Mouse (Mus musculus): Measurements from ENCODE around the gene Slc35d2.

Slc35d2 gene

DNA sequence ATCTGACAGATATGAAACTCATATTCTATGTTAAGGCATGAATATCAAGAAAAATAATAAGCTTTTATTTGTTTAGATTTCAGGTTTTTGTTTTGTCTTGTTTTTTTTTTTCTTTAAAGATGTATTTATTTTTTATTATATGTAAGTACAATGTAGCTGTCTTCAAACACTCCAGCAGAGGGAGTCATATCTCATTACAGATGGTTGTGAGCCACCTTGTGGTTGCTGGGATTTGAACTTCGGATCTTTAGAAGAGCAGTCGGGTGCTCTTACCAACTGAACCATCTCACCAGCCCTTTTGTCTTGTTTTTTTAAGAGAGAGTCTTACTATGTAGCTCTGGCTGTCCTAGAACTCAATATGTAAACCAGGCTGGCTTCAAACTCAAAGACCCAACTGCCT, 11.7 kb downstream of the Slc35d2 start:
- no peak for DNase-seq (ENCODE audit: low read depth in 2 of 2, low spot score in 2 of 2)

DNA sequence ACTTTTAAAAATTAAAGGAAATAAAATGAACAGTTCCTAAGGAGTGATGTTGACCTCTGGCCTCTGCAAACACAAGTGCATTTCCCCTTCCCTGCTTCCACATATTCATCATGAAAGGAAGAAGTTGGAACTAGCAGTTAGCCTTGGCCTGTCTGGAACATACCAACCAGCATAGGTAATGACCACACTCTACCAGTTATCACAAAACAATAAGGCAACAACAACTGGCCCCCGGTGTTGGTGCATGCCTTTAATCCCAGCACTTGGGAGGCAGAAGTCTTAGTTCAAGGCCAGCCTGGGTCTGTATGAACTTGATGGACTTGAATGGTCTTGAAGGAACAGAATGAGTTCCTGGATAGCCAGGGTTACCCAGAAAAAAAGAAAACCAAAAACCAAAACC, 18.7 kb downstream of the Slc35d2 start:
- no peak for DNase-seq (ENCODE audit: low read depth in 2 of 2, low spot score in 2 of 2)

DNA sequence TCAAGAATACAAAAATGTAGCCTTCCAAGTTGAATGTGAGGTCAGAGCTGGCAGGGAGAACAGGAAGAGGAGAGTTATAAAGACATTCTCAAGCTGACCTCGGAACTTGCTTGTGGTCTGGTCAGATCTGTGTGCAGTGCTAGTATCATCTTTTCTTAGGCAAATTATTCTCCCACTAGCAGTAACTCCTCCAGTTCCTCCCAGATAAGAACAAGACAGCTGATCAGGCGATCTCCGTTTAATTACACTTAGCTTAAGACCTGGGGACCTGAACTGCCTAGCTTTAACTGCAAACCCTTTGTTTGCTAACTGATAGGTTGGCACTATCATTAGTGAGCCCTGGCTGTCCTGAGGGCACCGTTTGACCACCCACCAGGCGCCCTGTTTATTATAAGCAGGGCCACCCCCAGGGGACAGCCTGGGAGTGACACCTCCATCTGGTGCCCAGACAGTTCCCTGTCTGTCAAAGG, 20.8 kb downstream of the Slc35d2 start:
- no peak for DNase-seq (ENCODE audit: low read depth in 2 of 2, low spot score in 2 of 2)

DNA sequence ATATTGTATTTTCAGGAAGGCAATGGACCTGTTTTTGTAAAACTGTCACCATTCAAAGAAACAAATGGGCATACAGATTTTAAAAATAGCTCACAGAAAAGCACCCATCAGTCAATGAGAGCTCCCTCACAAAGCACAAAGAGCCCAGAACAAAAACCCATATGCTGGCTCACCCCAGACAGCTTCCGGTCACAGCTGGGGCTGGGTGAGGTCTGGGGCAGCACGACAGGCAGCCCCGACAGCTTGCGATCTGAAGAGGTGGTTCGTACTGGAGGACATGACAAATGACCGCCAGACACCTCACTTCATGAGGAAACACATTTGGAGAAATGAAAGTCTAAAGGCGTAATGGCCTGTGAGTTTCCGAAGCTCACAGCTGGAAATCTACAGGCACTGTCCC, 21.6 kb downstream of the Slc35d2 start:
- DNase-seq (ENCODE audit: low read depth in 2 of 2, low spot score in 2 of 2) = no peak

DNA sequence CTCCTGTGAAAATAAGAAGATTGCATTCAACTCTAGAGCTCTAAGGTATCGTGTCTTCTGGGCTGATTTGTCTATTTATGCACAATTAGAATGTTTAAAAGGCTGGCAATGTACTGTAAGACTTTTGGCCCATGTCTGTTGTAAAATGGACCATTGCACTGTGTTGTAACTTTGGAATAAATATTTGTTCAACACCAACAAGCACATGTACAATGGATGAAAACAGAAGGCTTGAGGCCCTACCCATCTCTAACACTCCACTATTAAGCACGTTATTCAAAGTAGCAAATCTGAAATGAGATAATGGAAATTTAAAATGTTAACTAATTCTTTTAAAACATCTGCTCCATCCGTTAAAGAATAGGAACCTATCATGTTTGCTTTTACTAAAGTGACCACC, 22.1 kb downstream of the Slc35d2 start:
- no peak for DNase-seq (ENCODE audit: low read depth in 2 of 2, low spot score in 2 of 2)

DNA sequence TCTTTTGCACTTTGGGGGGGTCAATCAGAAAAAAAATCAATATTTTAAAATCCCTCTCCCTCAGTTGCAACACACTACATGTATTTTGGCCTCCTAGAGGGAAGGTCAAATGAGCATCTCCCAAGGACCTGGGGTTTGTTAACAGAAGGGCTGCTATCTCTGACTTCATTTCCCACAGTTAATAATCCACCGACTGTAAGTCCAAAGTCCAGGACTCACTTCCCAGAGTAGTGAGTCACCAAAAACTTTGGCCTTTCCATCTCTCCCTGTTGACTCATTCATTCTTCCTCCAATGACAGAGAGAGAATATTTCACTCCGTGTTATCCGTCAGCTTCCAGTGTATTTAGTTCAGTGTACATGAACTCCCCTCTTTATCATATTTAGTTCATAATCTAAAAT, 23.5 kb downstream of the Slc35d2 start:
- DNase-seq (ENCODE audit: low read depth in 2 of 2, low spot score in 2 of 2) = no peak

DNA sequence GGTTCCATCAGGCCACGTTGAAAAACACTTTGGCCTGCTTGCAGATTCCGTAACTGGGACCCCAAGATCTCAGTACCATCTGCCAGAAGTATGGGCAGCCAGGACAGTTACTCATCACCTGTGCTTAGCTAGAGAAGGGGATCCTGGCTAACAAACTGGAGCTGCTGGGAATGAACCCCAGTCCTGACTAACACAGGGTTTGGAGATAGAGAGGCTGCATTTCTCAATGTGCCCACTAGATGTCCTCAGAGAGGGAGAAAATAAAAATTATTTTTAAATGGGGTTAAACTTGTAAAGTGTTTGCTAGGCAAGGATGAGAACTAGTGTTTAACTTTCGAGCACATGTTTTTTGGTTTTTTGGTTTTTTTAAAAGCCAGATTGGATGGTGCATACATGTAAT, 29.0 kb downstream of the Slc35d2 start:
- peak in 1 of 2 experiments; percentile 38 for DNase-seq (ENCODE audit: low read depth in 2 of 2, low spot score in 2 of 2)

DNA sequence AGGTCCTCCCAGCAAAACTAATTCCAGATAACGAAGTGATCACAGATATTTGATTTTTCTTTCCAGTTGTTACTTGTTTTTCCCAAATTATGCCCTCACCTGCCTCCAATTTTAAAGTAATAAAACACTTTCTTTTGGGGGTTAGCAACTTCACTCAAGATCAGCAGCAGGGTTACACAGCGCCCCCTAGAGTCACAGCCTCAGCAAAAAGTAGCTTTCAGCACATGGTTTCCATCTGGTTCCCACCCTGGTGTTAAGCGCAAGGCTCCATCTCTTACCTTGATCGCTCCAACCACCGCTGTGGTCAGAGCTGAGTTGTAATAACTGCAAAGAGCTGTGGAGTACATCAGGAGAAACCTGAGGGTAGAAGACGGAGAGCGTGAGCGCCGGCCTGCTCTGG, 30.2 kb downstream of the Slc35d2 start:
- DNase-seq (ENCODE audit: low read depth in 2 of 2, low spot score in 2 of 2) = peak; percentile 11 to 37

DNA sequence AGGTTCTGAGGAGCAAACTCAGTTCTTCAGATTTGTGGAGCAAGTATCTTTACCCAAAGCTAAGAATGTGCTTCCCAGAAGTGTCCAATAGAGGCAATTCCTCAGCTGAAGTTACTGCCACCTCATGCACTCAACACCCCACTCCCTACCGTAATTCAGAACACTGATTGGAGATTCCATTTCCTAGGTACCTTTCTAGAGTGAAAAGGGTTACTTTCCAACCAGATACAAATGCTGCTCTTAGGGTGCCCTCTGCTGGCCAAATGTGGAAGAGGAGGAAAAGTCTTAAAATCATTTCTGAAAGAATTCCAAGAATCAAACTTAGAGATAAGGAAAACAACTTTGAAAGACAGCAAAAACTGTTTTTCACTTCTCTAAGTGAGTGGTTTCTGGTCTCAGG, 35.8 kb downstream of the Slc35d2 start:
- DNase-seq (ENCODE audit: low read depth in 2 of 2, low spot score in 2 of 2) = peak; percentile 23 to 52

DNA sequence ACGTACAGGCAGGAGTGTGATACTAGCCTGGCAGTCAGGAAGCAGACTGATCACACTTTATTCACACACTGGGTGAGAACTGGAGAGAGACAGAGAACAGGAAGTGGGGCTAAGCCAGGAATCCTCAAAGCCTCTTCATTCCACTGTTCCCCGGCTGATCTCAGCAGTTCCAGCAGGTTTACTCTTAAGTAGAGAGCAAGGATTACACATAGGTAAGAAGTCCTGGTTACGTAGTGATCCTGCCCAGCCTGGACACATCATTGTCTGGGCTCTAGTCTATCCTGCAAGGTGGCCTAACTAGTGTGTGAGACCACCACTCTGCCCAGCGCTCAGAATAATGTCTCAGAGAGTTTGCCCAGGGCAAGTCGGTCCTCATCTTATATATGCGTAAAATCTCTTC, 36.4 kb downstream of the Slc35d2 start:
- no peak for DNase-seq (ENCODE audit: low read depth in 2 of 2, low spot score in 2 of 2)

DNA sequence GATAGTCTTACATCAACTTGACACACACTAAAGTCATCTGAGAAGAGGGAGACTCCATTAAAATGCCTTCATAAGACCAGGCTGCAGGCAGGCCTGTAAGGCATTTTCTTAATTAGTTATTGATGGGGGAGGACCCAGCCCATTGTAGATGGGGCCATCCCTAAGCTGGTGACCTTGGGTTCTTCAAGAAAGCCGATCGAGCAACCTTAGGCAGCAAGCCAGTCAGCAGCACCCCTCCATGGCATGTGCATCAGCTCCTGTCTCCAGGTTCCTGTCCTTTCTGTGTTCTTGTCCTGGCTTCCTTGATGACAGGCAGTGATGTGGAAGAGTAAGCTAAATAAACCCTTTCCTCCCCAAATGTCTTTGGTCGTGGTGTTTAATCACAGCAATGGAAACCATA, 37.0 kb downstream of the Slc35d2 start:
- DNase-seq (ENCODE audit: low read depth in 2 of 2, low spot score in 2 of 2) = no peak

DNA sequence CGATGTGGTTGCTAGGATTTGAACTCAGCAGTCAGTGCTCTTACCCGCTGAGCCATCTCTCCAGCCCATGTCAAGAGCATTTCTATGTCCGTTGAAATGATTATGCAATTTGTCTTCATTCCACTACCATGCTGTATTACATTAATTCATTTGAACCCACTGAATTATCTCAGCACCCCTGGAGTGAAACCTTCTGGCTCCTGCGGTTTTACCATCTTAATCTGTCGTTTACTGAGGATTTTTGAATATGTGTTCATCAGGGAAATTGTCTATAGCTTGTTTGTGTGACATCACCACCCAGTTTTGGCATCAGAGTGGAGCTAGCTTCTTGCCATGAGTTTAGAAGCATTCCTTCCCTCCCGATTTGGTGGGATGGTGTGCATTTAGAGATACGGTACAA, 38.2 kb downstream of the Slc35d2 start:
- no peak for DNase-seq (ENCODE audit: low read depth in 2 of 2, low spot score in 2 of 2)

DNA sequence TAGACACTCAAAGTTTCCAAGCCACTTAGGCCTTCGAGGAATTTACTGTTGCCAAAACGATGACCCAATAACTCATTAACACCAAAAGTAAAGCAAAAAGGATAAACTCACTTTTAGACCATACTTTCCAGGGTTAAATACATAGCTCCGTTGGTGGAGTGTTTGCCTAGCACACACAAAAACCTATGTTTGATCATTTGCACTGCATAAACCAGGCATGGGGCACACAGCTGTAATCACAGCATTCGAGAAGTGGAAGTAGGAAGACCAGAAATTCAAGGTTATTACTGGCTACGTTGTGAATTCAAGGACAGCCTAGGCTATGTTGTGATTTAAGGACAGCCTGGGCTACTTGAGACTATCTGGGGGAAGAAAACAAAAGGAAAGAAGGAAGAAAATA, 38.9 kb downstream of the Slc35d2 start:
- DNase-seq (ENCODE audit: low read depth in 2 of 2, low spot score in 2 of 2) = no peak

DNA sequence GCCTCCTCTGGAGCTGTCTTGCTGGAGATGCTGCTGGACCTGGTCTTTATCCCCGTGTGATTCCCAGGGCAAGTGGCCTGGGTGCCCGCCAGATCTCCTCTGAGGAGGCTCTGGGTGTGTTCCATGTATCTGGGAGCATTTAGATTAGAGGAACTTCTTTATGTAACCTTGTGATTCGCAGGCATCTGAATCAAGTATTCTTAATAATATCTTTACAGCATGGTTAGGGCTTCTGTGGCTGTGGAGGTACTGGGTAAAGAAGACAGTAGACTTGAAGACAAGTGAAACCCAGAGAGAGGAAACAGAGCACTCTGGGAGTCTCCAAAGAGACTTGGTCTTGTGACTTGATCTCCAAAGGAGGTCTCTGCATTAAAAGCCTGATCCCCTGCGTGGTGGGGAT, 40.0 kb downstream of the Slc35d2 start, which contains the start of gene Hsd17b3:
TSS of gene Hsd17b3 (minus strand) at position 101 of the 400 bp plus-strand sequence.
- DNase-seq (ENCODE audit: low read depth in 2 of 2, low spot score in 2 of 2) = no peak

DNA sequence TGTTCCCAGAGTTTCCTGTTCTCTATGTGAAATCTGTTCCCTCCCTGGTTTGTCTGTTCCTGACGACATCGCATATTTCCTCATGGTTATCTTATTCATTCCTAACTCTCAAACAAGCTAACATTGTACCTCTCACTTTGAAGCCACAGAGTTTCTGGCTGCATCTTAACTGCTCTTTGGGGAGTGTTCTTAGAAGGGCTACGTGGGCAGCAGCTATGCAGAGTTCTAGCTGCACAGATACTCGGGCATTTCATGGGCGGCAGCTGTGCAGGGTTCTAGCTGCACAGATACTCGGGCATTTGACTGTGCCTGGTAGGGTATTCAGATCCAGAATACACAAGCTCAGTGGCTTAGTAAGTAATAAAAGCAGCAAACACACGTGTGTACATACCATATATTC, 41.1 kb downstream of the Slc35d2 start:
- DNase-seq (ENCODE audit: low read depth in 2 of 2, low spot score in 2 of 2) = no peak

DNA sequence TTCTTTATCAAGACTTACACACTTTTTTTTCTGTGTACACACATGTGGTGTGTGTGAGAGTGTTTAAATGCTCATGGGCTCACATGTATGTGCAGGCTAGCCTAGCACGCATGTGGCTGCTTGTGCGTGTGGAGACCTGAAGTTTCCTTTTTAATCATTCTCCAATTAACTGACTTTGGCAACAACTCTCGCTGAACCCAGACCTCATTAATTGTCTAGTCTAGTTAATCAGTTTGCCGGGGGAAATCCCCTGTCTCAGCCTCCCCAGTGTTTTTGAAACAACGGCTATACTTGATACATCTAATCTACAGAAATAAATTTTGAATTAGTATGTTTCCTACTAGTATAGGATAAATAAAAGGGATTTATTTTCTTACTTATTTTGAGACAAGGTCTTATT, 43.1 kb downstream of the Slc35d2 start:
- DNase-seq (ENCODE audit: low read depth in 2 of 2, low spot score in 2 of 2) = no peak

DNA sequence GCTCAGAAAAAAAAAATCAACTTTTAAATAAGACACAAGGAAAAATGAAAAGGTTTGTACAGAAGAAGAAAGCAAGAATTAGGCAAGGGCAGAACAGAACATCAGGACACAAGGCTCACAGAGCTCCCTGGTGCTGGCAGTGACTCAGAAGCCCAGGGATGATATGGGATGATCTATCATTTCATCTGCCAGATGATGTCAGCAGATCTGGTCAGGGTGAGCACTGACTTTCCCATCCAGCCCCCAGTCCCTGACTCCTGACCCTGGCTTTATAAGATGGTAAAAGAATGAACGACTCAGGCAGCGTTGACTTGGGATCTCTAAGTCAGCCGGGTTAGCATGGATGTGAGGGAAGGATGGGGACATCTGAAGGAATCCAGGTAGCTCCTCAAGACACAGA, 45.8 kb downstream of the Slc35d2 start:
- no peak for DNase-seq (ENCODE audit: low read depth in 2 of 2, low spot score in 2 of 2)

DNA sequence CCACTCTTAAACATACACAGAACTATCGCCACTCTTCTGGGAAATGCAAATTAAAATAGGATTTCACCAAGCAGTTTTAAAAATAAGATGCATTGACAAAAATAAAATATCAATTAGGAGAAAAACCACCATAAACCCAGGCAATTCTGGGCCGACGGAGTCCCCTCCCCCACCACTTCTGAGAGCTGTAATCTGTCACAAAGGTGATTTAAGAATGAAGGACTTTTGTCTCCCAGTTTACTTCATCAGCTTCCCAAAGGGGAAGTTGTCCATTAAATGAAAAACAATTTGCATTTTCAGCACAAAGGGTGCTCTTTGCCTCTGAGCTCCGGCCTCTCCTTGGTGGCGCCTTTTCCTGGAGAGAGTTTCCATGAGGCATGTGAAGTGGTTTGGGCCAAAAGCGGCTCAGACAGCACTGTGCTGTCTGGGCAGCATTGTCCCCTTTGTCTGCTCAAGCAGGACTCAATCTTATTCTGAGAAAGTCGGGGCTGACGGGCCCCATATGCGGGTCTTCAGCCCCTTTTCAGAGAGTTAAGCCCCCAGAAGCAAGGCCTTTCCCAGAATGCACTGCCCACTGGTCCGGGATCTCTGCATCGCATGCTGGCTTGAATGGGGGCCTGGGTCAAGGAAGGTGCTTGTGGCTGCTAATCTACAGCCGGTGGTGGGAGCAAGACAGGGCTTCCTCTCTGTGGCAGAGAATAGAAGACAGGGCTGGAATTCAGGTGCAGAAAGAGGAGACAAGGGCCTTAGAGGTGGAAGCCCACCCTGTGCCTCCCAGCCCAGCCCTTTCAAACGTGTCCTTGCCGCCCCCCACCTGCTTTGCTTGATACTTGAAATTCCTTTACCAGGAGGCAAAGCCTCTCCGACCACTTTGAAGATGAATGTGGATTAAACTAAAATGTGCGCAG, 47.9 kb downstream of the Slc35d2 start:
- DNase-seq (ENCODE audit: low read depth in 2 of 2, low spot score in 2 of 2) = no peak

DNA sequence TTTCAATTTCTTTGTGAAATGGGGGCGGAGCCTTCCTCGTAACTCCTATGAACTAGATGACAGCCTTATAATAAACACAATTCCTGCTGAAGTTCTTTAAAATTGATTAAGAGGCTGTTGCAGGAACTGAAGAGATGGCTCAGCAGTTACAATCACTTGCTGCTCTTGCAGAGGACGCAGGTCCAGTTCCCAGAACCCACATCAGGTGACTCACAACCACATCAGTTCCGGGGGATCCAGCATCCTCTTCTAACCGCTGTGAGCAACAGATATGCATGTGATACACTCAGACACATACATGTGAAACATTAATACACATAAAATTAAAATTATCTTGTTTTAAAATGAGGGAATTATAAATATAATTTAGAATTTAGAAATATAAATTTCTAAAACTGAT, 51.6 kb downstream of the Slc35d2 start:
- no peak for DNase-seq (ENCODE audit: low read depth in 2 of 2, low spot score in 2 of 2)

DNA sequence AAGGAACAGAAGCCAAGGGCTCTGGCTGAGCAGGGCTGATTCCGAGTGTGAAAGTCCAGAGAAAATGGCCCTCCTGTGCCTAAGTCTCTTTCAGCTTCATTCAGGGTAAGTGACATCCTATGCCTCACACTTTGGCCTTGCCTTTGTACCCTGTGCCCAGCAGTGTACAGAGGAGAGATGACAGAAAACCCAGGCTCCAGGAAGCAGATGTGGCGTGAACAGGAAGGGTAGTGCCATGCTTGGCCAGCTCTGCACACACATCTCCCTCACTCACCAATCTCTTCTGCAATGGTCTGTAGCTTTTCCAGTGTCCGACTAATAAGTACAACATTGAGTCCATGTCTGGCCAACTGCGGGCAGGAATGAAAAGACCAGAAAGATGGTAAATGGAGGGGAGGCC, 53.1 kb downstream of the Slc35d2 start:
- no peak for DNase-seq (ENCODE audit: low read depth in 2 of 2, low spot score in 2 of 2)

DNA sequence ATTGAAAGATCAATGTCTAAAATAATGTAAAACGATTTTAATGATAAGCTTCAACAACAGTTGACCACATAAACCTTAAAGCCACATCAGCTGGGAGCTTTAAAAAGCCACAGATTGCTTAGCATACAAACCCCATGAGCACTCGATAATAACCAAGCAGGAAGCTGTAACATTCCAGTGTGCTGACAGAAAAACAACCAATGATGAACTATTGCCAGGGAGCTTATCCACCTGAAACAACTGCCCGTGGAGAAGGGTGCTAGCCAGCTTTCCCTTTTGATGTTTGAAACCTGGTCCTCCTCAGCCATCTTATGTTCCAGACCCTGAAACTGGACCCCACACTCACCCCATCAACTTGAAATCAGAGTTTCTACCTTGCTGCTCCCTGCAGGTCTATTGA, 62.5 kb downstream of the Slc35d2 start:
- DNase-seq (ENCODE audit: low read depth in 2 of 2, low spot score in 2 of 2) = no peak

DNA sequence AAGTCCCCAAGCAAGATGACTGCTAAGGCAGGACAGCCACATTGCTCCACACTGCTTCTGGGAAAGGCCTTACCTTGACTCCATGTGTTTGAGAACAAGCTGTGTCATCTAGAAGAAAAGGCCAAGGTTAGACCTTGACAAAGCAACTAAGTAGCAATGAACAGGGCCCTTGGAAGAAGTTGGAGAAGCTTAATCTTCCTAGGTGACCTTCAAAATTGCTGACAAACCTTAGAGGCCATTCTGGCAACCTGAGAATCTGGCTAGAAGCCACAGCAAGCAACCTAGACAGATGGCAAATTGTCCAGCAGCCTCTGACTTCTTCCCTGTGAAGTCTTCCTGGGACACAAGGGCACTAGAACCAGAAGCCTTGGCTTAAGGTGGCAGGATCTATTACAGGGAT, 64.9 kb downstream of the Slc35d2 start:
- DNase-seq (ENCODE audit: low read depth in 2 of 2, low spot score in 2 of 2) = no peak

DNA sequence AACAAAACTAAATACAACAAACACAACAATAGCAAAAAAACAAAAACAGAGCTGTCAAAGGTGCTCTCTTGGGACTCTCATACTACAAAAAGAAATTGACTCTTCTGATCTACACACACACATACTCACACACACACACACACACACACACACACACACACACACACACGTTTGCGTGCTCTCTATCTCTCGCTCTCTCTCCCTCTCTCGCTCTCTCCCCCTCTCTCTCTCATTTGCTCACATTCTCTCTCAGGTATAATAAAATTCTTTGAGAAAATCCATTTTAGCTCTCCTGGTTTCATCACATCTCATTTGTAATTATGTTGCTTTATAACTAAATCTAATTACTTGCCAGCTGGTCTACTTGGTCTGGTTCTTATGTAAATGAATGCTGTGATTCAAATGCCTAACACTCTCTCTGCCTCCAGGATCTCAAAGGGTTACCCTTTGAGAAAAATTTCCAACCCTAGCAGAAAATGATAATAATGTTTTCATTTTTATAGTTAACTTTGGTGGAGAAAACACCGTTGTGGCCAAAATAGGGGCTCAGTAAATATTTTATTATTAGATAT, 68.1 kb downstream of the Slc35d2 start:
- DNase-seq (ENCODE audit: low read depth in 2 of 2, low spot score in 2 of 2) = no peak

Data from CD8-positive naive resting alpha-beta T cell, adult 2 months (primary cell).